Mouse (Mus musculus) limb, embryonic 10.5 days (tissue): ENCODE measurements around the gene Banf1. TPM values are rescaled to one million over a fixed set of nuclear protein-coding genes. Genes with fewer than 3 reads are reported as not detected.
"Not testable (repeated sequence)": the region's sequence is repeated elsewhere in the genome, so short reads cannot be mapped to it uniquely, and the experiment has no call there.

Experiments used
- DNase-seq: peaks from one replicate; pipeline ENCODE4 v3.0.0-alpha.2; 2017; ENCODE audit warnings: low spot score
- H3K27ac ChIP-seq: fragments of 300-500 bp; sonication (generic); 2 replicates; pipeline ENCODE4 v1.5.1; 2016; ENCODE audit warnings: mild to moderate bottlenecking
- H3K27me3 ChIP-seq: fragments of 300-500 bp; sonication (generic); 2 replicates; pipeline ENCODE4 v1.6.1; 2016; ENCODE audit warnings: low read depth, mild to moderate bottlenecking; ENCODE audit not compliant: poor library complexity, severe bottlenecking
- H3K36me3 ChIP-seq: fragments of 300-500 bp; sonication (generic); 2 replicates; pipeline ENCODE4 v1.6.1; 2016; ENCODE audit warnings: mild to moderate bottlenecking, moderate library complexity
- H3K4me1 ChIP-seq: fragments of 300-500 bp; sonication (generic); 2 replicates; pipeline ENCODE4 v1.6.1; 2016
- H3K4me3 ChIP-seq: fragments of 300-500 bp; sonication (generic); 2 replicates; pipeline ENCODE4 v1.5.1; 2016; ENCODE audit warnings: mild to moderate bottlenecking, moderate library complexity
- H3K9me3 ChIP-seq: fragments of 300-500 bp; sonication (generic); replicated peaks from 2 replicates; pipeline ENCODE4 v1.6.1; 2016; ENCODE audit warnings: mild to moderate bottlenecking
- WGBS: fragments of 180-500 bp; shearing (Covaris S2); methylation state at CpG from one replicate; pipeline ENCODE4 v1.1.7; 2016; 5-methylcytosine and 5-hydroxymethylcytosine counted together
- polyA plus RNA-seq: library from polyadenylated mRNA; unstranded; fragments of >200 nt; fragmentation: Nextera tagmentation; extraction: Ambion mirVana; gene quantifications from 2 replicates; pipeline ENCODE4 v1.2.1, GENCODE M21; 2016

Banf1 gene
- 607 and 678 TPM in 2 replicates for polyA plus RNA-seq

GRCm38 (mm10) chr19:5367053-5367359 lies at the start of gene Banf1:
TSS of gene Banf1 (minus strand) at chr19:5367168.
- Histone ChIP-seq H3K4me3 (peak within 1 kb of the TSS; percentile 94), H3K9me3 (no peaks in the 10 kb centered on the region), H3K4me1 (peaks cover 20% of the 10 kb centered on the region), H3K27me3 (no peaks in the 10 kb centered on the region), H3K36me3 (peaks cover 68% of the 10 kb centered on the region), H3K27ac (peak within 1 kb of the TSS; percentile 98)
- under 1% methylated on average over 33 of the region's 33 CpGs for WGBS
- no peak for DNase-seq

- 78% methylated on average over 2 of the region's 2 CpGs for WGBS
- DNase-seq: no peak
- H3K27me3 ChIP-seq: no peaks in the 10 kb centered on the region
- peaks cover 4% of the 10 kb centered on the region; the same call in 1 of the 2 replicates for H3K4me1 ChIP-seq
- no peaks in the 10 kb centered on the region for H3K9me3 ChIP-seq
- no peak overlapping the region for H3K4me3 ChIP-seq
- H3K27ac ChIP-seq: no peak overlapping the region
- H3K36me3 ChIP-seq: peaks cover 21% of the 10 kb centered on the region
Observed at GRCm38 (mm10) chr19:5414534-5414957, 47.6 kb upstream of the Banf1 start.

GRCm38 (mm10) chr19:5413840-5414239 lies 46.9 kb upstream of the Banf1 start:
- 78% methylated on average over 4 of the region's 4 CpGs for WGBS
- no peak overlapping the region for H3K4me3 ChIP-seq

GRCm38 (mm10) chr19:5411961-5412360 lies 45.0 kb upstream of the Banf1 start:
- Histone ChIP-seq H3K27me3 (no peaks in the 10 kb centered on the region), H3K4me3 (no peak overlapping the region), H3K4me1 (peaks cover 20% of the 10 kb centered on the region), H3K36me3 (peaks cover 8% of the 10 kb centered on the region; the same call in 1 of the 2 replicates), H3K9me3 (no peaks in the 10 kb centered on the region), H3K27ac (0 out of 2 replicates have a peak overlapping the region, but pooled peaks have one; percentile 7)
- DNase-seq: no peak
- WGBS: 86% methylated on average over 5 of the region's 5 CpGs

More at GRCm38 (mm10) chr19:5413840-5414239, 46.9 kb upstream of the Banf1 start:
- Histone ChIP-seq H3K9me3 (no peaks in the 10 kb centered on the region), H3K27ac (no peak overlapping the region), H3K36me3 (peaks cover 19% of the 10 kb centered on the region), H3K27me3 (no peaks in the 10 kb centered on the region), H3K4me1 (peaks cover 9% of the 10 kb centered on the region)
- DNase-seq: no peak

DNA sequence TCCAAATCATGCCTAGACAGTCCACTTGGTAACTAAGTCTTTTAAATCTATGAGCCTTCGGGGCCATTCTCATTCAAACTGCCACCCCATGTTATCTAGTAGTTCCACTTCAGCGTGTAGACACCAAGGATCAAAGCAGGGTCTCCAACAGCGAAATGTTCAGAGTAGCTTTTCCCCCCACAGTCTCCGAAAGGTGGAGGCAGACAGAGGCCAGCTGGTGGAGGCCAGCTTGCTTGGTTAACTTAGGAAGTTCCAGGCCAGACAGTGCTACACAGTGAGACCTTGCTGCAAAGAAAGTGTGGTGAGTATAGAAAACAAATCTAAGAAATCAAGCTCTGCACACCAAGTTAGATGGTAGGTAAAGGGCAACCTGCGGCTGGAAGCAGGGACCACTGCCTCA lies 43.7 kb upstream of the Banf1 start:
- 87% methylated on average over 5 of the region's 5 CpGs for WGBS
- DNase-seq: no peak
- Histone ChIP-seq H3K4me3 (no peak overlapping the region), H3K9me3 (no peaks in the 10 kb centered on the region), H3K36me3 (peaks cover 5% of the 10 kb centered on the region; the same call in 1 of the 2 replicates), H3K4me1 (peaks cover 26% of the 10 kb centered on the region), H3K27ac (no peak overlapping the region), H3K27me3 (no peaks in the 10 kb centered on the region)

GRCm38 (mm10) chr19:5409068-5409467 lies 42.1 kb upstream of the Banf1 start:
- DNase-seq: no peak
- WGBS: 65% methylated on average over 5 of the region's 5 CpGs
- no peaks in the 10 kb centered on the region for H3K9me3 ChIP-seq

GRCm38 (mm10) chr19:5408057-5409001 lies 41.4 kb upstream of the Banf1 start:
- no peaks in the 10 kb centered on the region for H3K27me3 ChIP-seq
- no peaks in the 10 kb centered on the region for H3K9me3 ChIP-seq
- no peak for DNase-seq
- peaks cover 5% of the 10 kb centered on the region; the same call in 1 of the 2 replicates for H3K36me3 ChIP-seq
- peak overlapping the region; percentile 90 for H3K27ac ChIP-seq
- WGBS: 93% methylated on average over 13 of the region's 13 CpGs
- peaks cover 27% of the 10 kb centered on the region for H3K4me1 ChIP-seq
- peak overlapping the region; percentile 61; the same call in 1 of the 2 replicates for H3K4me3 ChIP-seq

More at GRCm38 (mm10) chr19:5409068-5409467, 42.1 kb upstream of the Banf1 start:
- Histone ChIP-seq H3K27ac (no peak overlapping the region; the same call in 1 of the 2 replicates), H3K27me3 (no peaks in the 10 kb centered on the region), H3K4me1 (peaks cover 27% of the 10 kb centered on the region), H3K4me3 (no peak overlapping the region), H3K36me3 (peaks cover 5% of the 10 kb centered on the region; the same call in 1 of the 2 replicates)

- WGBS: 20% methylated on average over 7 of the region's 7 CpGs
- peak overlapping the region; percentile 90 for H3K27ac ChIP-seq
- peak overlapping the region; percentile 61 for H3K4me3 ChIP-seq
- H3K36me3 ChIP-seq: peaks cover 5% of the 10 kb centered on the region; the same call in 1 of the 2 replicates
- H3K4me1 ChIP-seq: peaks cover 27% of the 10 kb centered on the region
- H3K27me3 ChIP-seq: no peaks in the 10 kb centered on the region
- no peaks in the 10 kb centered on the region for H3K9me3 ChIP-seq
- peak; percentile 69 for DNase-seq
Observed at GRCm38 (mm10) chr19:5407133-5407532, 40.2 kb upstream of the Banf1 start.

DNA sequence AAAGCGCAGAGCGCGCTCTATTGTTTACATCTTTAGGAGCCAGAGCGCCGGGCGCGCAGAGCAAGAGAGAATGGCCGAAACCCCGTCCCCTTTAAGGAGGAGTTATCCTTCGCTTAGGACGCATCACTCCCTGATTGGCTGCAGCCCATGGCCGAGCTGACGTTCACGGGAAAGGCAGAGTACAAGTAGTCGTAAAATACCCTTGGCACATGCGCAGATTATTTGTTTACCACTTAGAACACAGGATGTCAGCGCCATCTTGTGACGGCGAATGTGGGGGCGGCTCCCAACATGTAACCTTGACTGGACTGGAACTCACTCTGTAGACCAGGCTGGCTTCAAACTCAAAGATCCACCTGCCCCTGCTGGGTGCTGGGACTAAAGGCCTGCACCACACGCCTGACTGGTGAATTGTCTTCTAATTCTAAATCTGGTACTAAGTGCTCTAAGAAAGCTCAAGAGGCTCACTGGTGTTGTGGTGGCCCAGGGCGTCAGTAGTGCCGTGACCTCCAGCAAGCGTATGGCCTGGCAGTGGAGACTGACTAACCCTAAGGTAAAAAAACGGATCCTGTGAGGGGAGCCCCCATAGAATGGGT lies 39.7 kb upstream of the Banf1 start:
- H3K36me3 ChIP-seq, H3K9me3 ChIP-seq, H3K27me3 ChIP-seq: not testable (repeated sequence)
- 11% methylated on average over 25 of the region's 25 CpGs for whole genome bisulfite sequencing
- peak; percentile 65 for DNase-seq
- H3K4me3 ChIP-seq: peak overlapping the region; percentile 61
- peaks cover 23% of the 10 kb centered on the region for H3K4me1 ChIP-seq
- H3K27ac ChIP-seq: peak overlapping the region; percentile 90

DNA sequence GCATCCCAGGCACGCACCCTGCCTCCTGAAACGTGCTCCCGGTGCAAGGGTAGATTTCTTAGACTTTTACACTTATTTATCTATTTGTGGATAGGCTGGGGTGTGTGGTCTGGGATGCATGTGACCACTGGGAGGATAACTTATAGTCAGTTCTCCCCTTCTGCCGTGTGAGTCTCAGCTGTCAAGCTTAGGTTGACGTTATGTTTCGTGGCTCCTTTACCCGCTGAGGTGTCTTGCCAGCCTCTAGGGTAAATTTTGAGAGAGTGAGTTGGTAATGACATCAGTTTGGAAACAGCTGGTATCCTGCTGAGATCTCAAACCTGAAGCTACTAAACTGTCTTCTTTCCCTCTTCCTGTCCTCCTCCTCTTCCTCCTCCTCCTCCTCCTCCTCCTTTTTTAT lies 39.0 kb upstream of the Banf1 start:
- no peak for DNase-seq
- H3K36me3 ChIP-seq: peaks cover 5% of the 10 kb centered on the region; the same call in 1 of the 2 replicates
- no peaks in the 10 kb centered on the region for H3K9me3 ChIP-seq
- no peaks in the 10 kb centered on the region for H3K27me3 ChIP-seq
- peak overlapping the region; percentile 50 for H3K4me3 ChIP-seq
- H3K27ac ChIP-seq: peak overlapping the region; percentile 85
- 36% methylated on average over 7 of the region's 7 CpGs for WGBS
- H3K4me1 ChIP-seq: peaks cover 23% of the 10 kb centered on the region

- no peak for DNase-seq
- Histone ChIP-seq H3K27ac (no peak within 1 kb of the TSS), H3K4me3 (no peak within 1 kb of the TSS), H3K27me3 (no peaks in the 10 kb centered on the region), H3K9me3 (no peaks in the 10 kb centered on the region), H3K4me1 (peaks cover 13% of the 10 kb centered on the region), H3K36me3 (no peaks in the 10 kb centered on the region)
- 80% methylated on average over 8 of the region's 8 CpGs for WGBS
Observed at GRCm38 (mm10) chr19:5402293-5402692, 35.3 kb upstream of the Banf1 start, which contains the start of gene Tsga10ip. TSS of gene Tsga10ip (minus strand) at chr19:5402526.

DNA sequence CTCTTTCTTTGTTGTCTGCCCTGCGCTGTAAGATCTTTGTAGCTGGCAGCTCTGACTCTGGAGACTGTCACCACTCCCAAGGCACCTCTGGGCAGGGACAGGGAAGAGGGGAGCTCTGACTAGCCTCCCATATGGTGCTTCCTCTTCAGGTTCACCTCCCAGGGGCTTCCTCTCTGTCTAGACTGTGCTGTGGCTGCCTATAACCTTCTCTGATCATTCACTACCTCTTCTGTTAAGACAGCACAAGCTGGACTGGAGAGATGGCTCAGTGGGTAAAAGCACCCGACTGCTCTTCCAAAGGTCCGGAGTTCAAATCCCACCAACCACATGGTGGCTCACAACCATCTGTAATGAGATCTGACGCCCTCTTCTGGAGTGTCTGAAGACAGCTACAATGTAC lies 34.1 kb upstream of the Banf1 start:
- DNase-seq, H3K27me3 ChIP-seq, H3K4me1 ChIP-seq, H3K36me3 ChIP-seq, H3K9me3 ChIP-seq, H3K4me3 ChIP-seq: not testable (repeated sequence)
- peak overlapping the region; percentile 19; the same call in 1 of the 2 replicates for H3K27ac ChIP-seq
- 79% methylated on average over 4 of the region's 4 CpGs for WGBS

GRCm38 (mm10) chr19:5395371-5395770 lies 28.4 kb upstream of the Banf1 start:
- Histone ChIP-seq H3K27ac (no peak overlapping the region), H3K9me3 (no peaks in the 10 kb centered on the region), H3K4me3 (no peak overlapping the region), H3K4me1 (peaks cover 12% of the 10 kb centered on the region), H3K36me3 (no peaks in the 10 kb centered on the region), H3K27me3 (no peaks in the 10 kb centered on the region)
- WGBS: 78% methylated on average over 4 of the region's 4 CpGs
- DNase-seq: no peak
